In genomic region chr4:139191605-139192498, GRCm38 (mm10) we compare ENCODE assay signal across 8 mouse cellular contexts. TPM values are rescaled to one million over a fixed set of nuclear protein-coding genes. Genes with fewer than 3 reads are reported as not detected.
A peak's percentile ranks its signal among the peaks of the same experiment; 100 is the strongest.
DNase-seq lines count a peak whose midpoint lies in the region; ATAC-seq and TF ChIP-seq lines count a peak whose summit lies in the region.

No protein-coding gene starts in this region.

- H3K27ac ChIP-seq in lung, embryonic 14.5 days (ENCODE audit: low read depth), result peak overlapping the region; percentile 92
- peak overlapping the region; percentile 89 for H3K27ac ChIP-seq in embryonic facial prominence, embryonic 13.5 days
- peak overlapping the region; percentile 90 for H3K27ac ChIP-seq in limb, embryonic 12.5 days
- peak overlapping the region; percentile 64 for H3K27ac ChIP-seq in olfactory bulb, adult 2 months (ENCODE audit: insufficient read depth, low read depth, low read length)

- no peak for TF ChIP-seq CTCF in lung, embryonic 14.5 days (IDR thresholded peaks at IDR 0.05; ENCODE audit: low read depth)
- TF ChIP-seq CTCF in olfactory bulb, adult 2 months (IDR thresholded peaks at IDR 0.05; ENCODE audit: insufficient read depth, low read depth, low read length), result no peak

- no peak for DNase-seq in lung, embryonic 14.5 days
- DNase-seq in lung, postnatal 36 days, result no peak
- no peak for DNase-seq in embryo, embryonic 10 days (ENCODE audit: low spot score)
- DNase-seq in adrenal gland, adult 8-10 months, result no peak
- DNase-seq in lung, adult 18-20 months, result no peak

- no peaks in the 10 kb centered on the region for H3K27me3 ChIP-seq in lung, embryonic 14.5 days (ENCODE audit: insufficient read depth, low read length)
- no peaks in the 10 kb centered on the region for H3K27me3 ChIP-seq in embryonic facial prominence, embryonic 13.5 days
- H3K27me3 ChIP-seq in limb, embryonic 12.5 days, result no peaks in the 10 kb centered on the region

- no peaks in the 10 kb centered on the region for H3K9me3 ChIP-seq in lung, embryonic 14.5 days (ENCODE audit: low read depth, low read length)
- H3K9me3 ChIP-seq in embryonic facial prominence, embryonic 13.5 days, result 0 out of 2 replicates have a peak, but pooled peaks cover 2% of the 10 kb centered on the region
- H3K9me3 ChIP-seq in limb, embryonic 12.5 days, result no peaks in the 10 kb centered on the region

- H3K36me3 ChIP-seq in lung, embryonic 14.5 days (ENCODE audit: insufficient read depth), result 0 out of 2 replicates have a peak, but pooled peaks cover 7% of the 10 kb centered on the region
- no peaks in the 10 kb centered on the region for H3K36me3 ChIP-seq in embryonic facial prominence, embryonic 13.5 days
- H3K36me3 ChIP-seq in limb, embryonic 12.5 days, result peaks cover 3% of the 10 kb centered on the region; the same call in 1 of the 2 replicates

- H3K4me1 ChIP-seq in lung, embryonic 14.5 days (ENCODE audit: insufficient read depth), result peaks cover 26% of the 10 kb centered on the region
- H3K4me1 ChIP-seq in embryonic facial prominence, embryonic 13.5 days, result peaks cover 44% of the 10 kb centered on the region
- peaks cover 38% of the 10 kb centered on the region for H3K4me1 ChIP-seq in limb, embryonic 12.5 days (replicated peaks)
- peaks cover 18% of the 10 kb centered on the region for H3K4me1 ChIP-seq in olfactory bulb, adult 2 months (ENCODE audit: control insufficient read depth, insufficient read depth, low read length)

- peak overlapping the region; percentile 98 for H3K4me2 ChIP-seq in lung, embryonic 14.5 days
- H3K4me2 ChIP-seq in embryonic facial prominence, embryonic 13.5 days, result peak overlapping the region; percentile 72
- peak overlapping the region; percentile 100 for H3K4me2 ChIP-seq in limb, embryonic 12.5 days

- WGBS in lung, embryonic 14.5 days, result 15% methylated on average over 19 of the region's 19 CpGs
- WGBS in embryonic facial prominence, embryonic 13.5 days, result 12% methylated on average over 19 of the region's 19 CpGs
- WGBS in limb, embryonic 12.5 days, result 20% methylated on average over 19 of the region's 19 CpGs
- 10% methylated on average over 19 of the region's 19 CpGs for WGBS in olfactory bulb, adult 2 months

- H3K4me3 ChIP-seq in lung, embryonic 14.5 days (ENCODE audit: low read depth, low read length), result peak overlapping the region; percentile 88
- H3K4me3 ChIP-seq in embryonic facial prominence, embryonic 13.5 days, result peak overlapping the region; percentile 97
- H3K4me3 ChIP-seq in limb, embryonic 12.5 days (replicated peaks), result peak overlapping the region; percentile 83
- peak overlapping the region; percentile 67 for H3K4me3 ChIP-seq in olfactory bulb, adult 2 months (ENCODE audit: insufficient read depth, low read depth, low read length)

- TF ChIP-seq POLR2A in olfactory bulb, adult 2 months (IDR thresholded peaks at IDR 0.05; ENCODE audit: insufficient read depth, low read depth, low read length), result no peak

- no peak for ATAC-seq in lung, embryonic 14.5 days (ENCODE audit: insufficient read depth)
- peak; percentile 67; the same call in 1 of the 2 replicates for ATAC-seq in embryonic facial prominence, embryonic 13.5 days (ENCODE audit: insufficient number of reproducible peaks, insufficient read depth, low FRiP score, low TSS enrichment, low read depth)
- ATAC-seq in limb, embryonic 12.5 days (ENCODE audit: insufficient number of reproducible peaks, insufficient read depth, low FRiP score, low TSS enrichment, low read depth), result no peak

- H3K9ac ChIP-seq in lung, embryonic 14.5 days, result peak overlapping the region; percentile 70
- peak overlapping the region; percentile 82 for H3K9ac ChIP-seq in embryonic facial prominence, embryonic 13.5 days
- peak overlapping the region; percentile 77 for H3K9ac ChIP-seq in limb, embryonic 12.5 days (replicated peaks)

RNA-seq across cellular contexts. Expression of gene Capzb, which starts 0.8 kb away (rescaled TPM):
- 332 and 336 TPM in 2 replicates for polyA plus RNA-seq in lung, embryonic 14.5 days (2014; fragmentation: Nextera tagmentation; extraction: Ambion mirVana)
- polyA plus RNA-seq in embryonic facial prominence, embryonic 13.5 days (2015; fragmentation: Nextera tagmentation; extraction: Ambion mirVana), result 396 and 424 TPM in 2 replicates
- 386 and 390 TPM in 2 replicates for polyA plus RNA-seq in limb, embryonic 12.5 days (2016; fragmentation: Nextera tagmentation; extraction: Ambion mirVana)
- 218 and 336 TPM in 2 replicates for polyA plus RNA-seq in olfactory bulb, adult 2 months (2012; ENCODE audit: insufficient read depth, insufficient read length, low replicate concordance, missing spikeins)
- 100 to 1,000 TPM; 357 to 412 (median 388) TPM for total RNA-seq in adrenal gland, adult 8-10 months (2022)
